Mouse (Mus musculus): ENCODE data around the gene Gpr3. TPM values are rescaled to one million over a fixed set of nuclear protein-coding genes. Genes with fewer than 3 reads are reported as not detected.

Gpr3 gene
- polyA plus RNA-seq, 1 experiment from 2014 or later, result 0.62 TPM

GRCm38 (mm10) chr4:133175998-133176760, 36.2 kb downstream of the Gpr3 start:
- no peak for ATAC-seq
- peaks cover 10% of the 10 kb centered on the region; the same call in 1 of the 2 replicates for H3K36me3 ChIP-seq (ENCODE audit: control insufficient read depth, insufficient read depth, low read length)
- no peaks in the 10 kb centered on the region for H3K27me3 ChIP-seq (replicated peaks; ENCODE audit: control insufficient read depth, insufficient read depth, low read length)
- H3K4me2 ChIP-seq (ENCODE audit: low read length), result peak overlapping the region; percentile 12; the same call in 1 of the 2 replicates
- H3K9ac ChIP-seq (ENCODE audit: low read length), result peak overlapping the region; percentile 29
- H3K4me3 ChIP-seq (ENCODE audit: low read depth, low read length), result no peak overlapping the region
- H3K4me1 ChIP-seq (ENCODE audit: control insufficient read depth, insufficient read depth, low read length), result peaks cover 10% of the 10 kb centered on the region
- 53% methylated on average over 14 of the region's 14 CpGs for WGBS
- no peaks in the 10 kb centered on the region for H3K9me3 ChIP-seq (replicated peaks; ENCODE audit: control insufficient read depth, low read length)
- peak overlapping the region; percentile 67 for H3K27ac ChIP-seq (ENCODE audit: low read depth, low read length)
- peak; percentile 51 for DNase-seq (ENCODE audit: low spot score)

GRCm38 (mm10) chr4:133175274-133175673, 37.1 kb downstream of the Gpr3 start:
- 78% methylated on average over 7 of the region's 7 CpGs for WGBS
- Histone ChIP-seq H3K4me1 (ENCODE audit: control insufficient read depth, insufficient read depth, low read length) (peaks cover 10% of the 10 kb centered on the region), H3K4me3 (ENCODE audit: low read depth, low read length) (no peak overlapping the region), H3K27me3 (replicated peaks; ENCODE audit: control insufficient read depth, insufficient read depth, low read length) (no peaks in the 10 kb centered on the region), H3K27ac (ENCODE audit: low read depth, low read length) (no peak overlapping the region), H3K9me3 (replicated peaks; ENCODE audit: control insufficient read depth, low read length) (no peaks in the 10 kb centered on the region), H3K4me2 (ENCODE audit: low read length) (no peak overlapping the region), H3K9ac (ENCODE audit: low read length) (no peak overlapping the region), H3K36me3 (ENCODE audit: control insufficient read depth, insufficient read depth, low read length) (peaks cover 10% of the 10 kb centered on the region; the same call in 1 of the 2 replicates)
- no peak for ATAC-seq
- DNase-seq (ENCODE audit: low spot score), result no peak

- WGBS, result 86% methylated on average over 4 of the region's 4 CpGs
- H3K4me3 ChIP-seq (ENCODE audit: low read depth, low read length), result no peak overlapping the region
- H3K4me1 ChIP-seq (ENCODE audit: control insufficient read depth, insufficient read depth, low read length), result peaks cover 10% of the 10 kb centered on the region
- no peak overlapping the region for H3K27ac ChIP-seq (ENCODE audit: low read depth, low read length)
- no peak for DNase-seq (ENCODE audit: low spot score)
- no peak overlapping the region for H3K4me2 ChIP-seq (ENCODE audit: low read length)
- H3K27me3 ChIP-seq (replicated peaks; ENCODE audit: control insufficient read depth, insufficient read depth, low read length), result no peaks in the 10 kb centered on the region
- H3K9ac ChIP-seq (ENCODE audit: low read length), result no peak overlapping the region
- no peak for ATAC-seq
- H3K9me3 ChIP-seq (replicated peaks; ENCODE audit: control insufficient read depth, low read length), result no peaks in the 10 kb centered on the region
- H3K36me3 ChIP-seq (ENCODE audit: control insufficient read depth, insufficient read depth, low read length), result peaks cover 9% of the 10 kb centered on the region; the same call in 1 of the 2 replicates
Measured at GRCm38 (mm10) chr4:133174361-133174760, 38.0 kb downstream of the Gpr3 start.

GRCm38 (mm10) chr4:133172451-133172850, 39.9 kb downstream of the Gpr3 start:
- no peak overlapping the region for H3K4me2 ChIP-seq (ENCODE audit: low read length)
- no peak overlapping the region for H3K9ac ChIP-seq (ENCODE audit: low read length)
- DNase-seq (ENCODE audit: low spot score) (no peak), ATAC-seq (no peak)
- no peaks in the 10 kb centered on the region for H3K9me3 ChIP-seq (replicated peaks; ENCODE audit: control insufficient read depth, low read length)
- H3K4me1 ChIP-seq (ENCODE audit: control insufficient read depth, insufficient read depth, low read length), result peaks cover 10% of the 10 kb centered on the region
- no peak overlapping the region for H3K4me3 ChIP-seq (ENCODE audit: low read depth, low read length)
- H3K36me3 ChIP-seq (ENCODE audit: control insufficient read depth, insufficient read depth, low read length), result peaks cover 3% of the 10 kb centered on the region; the same call in 1 of the 2 replicates
- H3K27me3 ChIP-seq (replicated peaks; ENCODE audit: control insufficient read depth, insufficient read depth, low read length), result no peaks in the 10 kb centered on the region
- no peak overlapping the region for H3K27ac ChIP-seq (ENCODE audit: low read depth, low read length)
- WGBS, result 90% methylated on average over 4 of the region's 4 CpGs

- DNase-seq (ENCODE audit: low spot score) (peak; percentile 75), ATAC-seq (no peak)
- Histone ChIP-seq H3K36me3 (ENCODE audit: control insufficient read depth, insufficient read depth, low read length) (no peaks in the 10 kb centered on the region), H3K4me3 (ENCODE audit: low read depth, low read length) (no peak overlapping the region), H3K27me3 (replicated peaks; ENCODE audit: control insufficient read depth, insufficient read depth, low read length) (no peaks in the 10 kb centered on the region), H3K4me1 (ENCODE audit: control insufficient read depth, insufficient read depth, low read length) (peaks cover 4% of the 10 kb centered on the region; the same call in 1 of the 2 replicates), H3K4me2 (ENCODE audit: low read length) (no peak overlapping the region), H3K9me3 (replicated peaks; ENCODE audit: control insufficient read depth, low read length) (no peaks in the 10 kb centered on the region), H3K27ac (ENCODE audit: low read depth, low read length) (no peak overlapping the region), H3K9ac (ENCODE audit: low read length) (no peak overlapping the region)
Measured at GRCm38 (mm10) chr4:133170616-133171015, 41.7 kb downstream of the Gpr3 start.

GRCm38 (mm10) chr4:133170056-133170524, 42.2 kb downstream of the Gpr3 start:
- no peak overlapping the region for H3K4me2 ChIP-seq (ENCODE audit: low read length)
- 82% methylated on average over 3 of the region's 3 CpGs for WGBS
- H3K9ac ChIP-seq (ENCODE audit: low read length), result no peak overlapping the region
- H3K9me3 ChIP-seq (replicated peaks; ENCODE audit: control insufficient read depth, low read length), result no peaks in the 10 kb centered on the region
- ATAC-seq, result no peak
- H3K4me1 ChIP-seq (ENCODE audit: control insufficient read depth, insufficient read depth, low read length), result no peaks in the 10 kb centered on the region
- no peaks in the 10 kb centered on the region for H3K36me3 ChIP-seq (ENCODE audit: control insufficient read depth, insufficient read depth, low read length)
- H3K27ac ChIP-seq (ENCODE audit: low read depth, low read length), result no peak overlapping the region
- no peaks in the 10 kb centered on the region for H3K27me3 ChIP-seq (replicated peaks; ENCODE audit: control insufficient read depth, insufficient read depth, low read length)
- no peak overlapping the region for H3K4me3 ChIP-seq (ENCODE audit: low read depth, low read length)
- DNase-seq (ENCODE audit: low spot score), result no peak

- no peaks in the 10 kb centered on the region for H3K4me1 ChIP-seq (ENCODE audit: control insufficient read depth, insufficient read depth, low read length)
- H3K4me2 ChIP-seq (ENCODE audit: low read length), result no peak overlapping the region
- 91% methylated on average over 10 of the region's 10 CpGs for WGBS
- H3K9me3 ChIP-seq (replicated peaks; ENCODE audit: control insufficient read depth, low read length), result no peaks in the 10 kb centered on the region
- no peak overlapping the region for H3K9ac ChIP-seq (ENCODE audit: low read length)
- no peak overlapping the region for H3K4me3 ChIP-seq (ENCODE audit: low read depth, low read length)
- H3K36me3 ChIP-seq (ENCODE audit: control insufficient read depth, insufficient read depth, low read length), result no peaks in the 10 kb centered on the region
- no peaks in the 10 kb centered on the region for H3K27me3 ChIP-seq (replicated peaks; ENCODE audit: control insufficient read depth, insufficient read depth, low read length)
- no peak for ATAC-seq
- DNase-seq (ENCODE audit: low spot score), result no peak
- H3K27ac ChIP-seq (ENCODE audit: low read depth, low read length), result no peak overlapping the region
Measured at GRCm38 (mm10) chr4:133169237-133170055, 42.9 kb downstream of the Gpr3 start.

- no peak overlapping the region for H3K27ac ChIP-seq (ENCODE audit: low read depth, low read length)
- H3K4me3 ChIP-seq (ENCODE audit: low read depth, low read length), result no peak overlapping the region
- WGBS, result 92% methylated on average over 9 of the region's 9 CpGs
- no peak overlapping the region for H3K4me2 ChIP-seq (ENCODE audit: low read length)
- no peaks in the 10 kb centered on the region for H3K4me1 ChIP-seq (ENCODE audit: control insufficient read depth, insufficient read depth, low read length)
- H3K9me3 ChIP-seq (replicated peaks; ENCODE audit: control insufficient read depth, low read length), result no peaks in the 10 kb centered on the region
- no peak for DNase-seq (ENCODE audit: low spot score)
- H3K27me3 ChIP-seq (replicated peaks; ENCODE audit: control insufficient read depth, insufficient read depth, low read length), result no peaks in the 10 kb centered on the region
- no peaks in the 10 kb centered on the region for H3K36me3 ChIP-seq (ENCODE audit: control insufficient read depth, insufficient read depth, low read length)
- H3K9ac ChIP-seq (ENCODE audit: low read length), result no peak overlapping the region
- ATAC-seq, result no peak
Measured at GRCm38 (mm10) chr4:133166773-133167172, 45.6 kb downstream of the Gpr3 start.
